Mouse (Mus musculus): Measurements from ENCODE around the gene Klf9. TPM values are rescaled to one million over a fixed set of nuclear protein-coding genes. Genes with fewer than 3 reads are reported as not detected.

Gene Klf9
- polyA plus RNA-seq, 2 experiments: 0.74 to 0.86 TPM

GRCm38 (mm10) chr19:23162877-23163276 is 21.9 kb downstream of the Klf9 start:
- WGBS (ENCODE audit: insufficient replicate concordance): 77% methylated on average over 6 of the region's 6 CpGs
- Histone ChIP-seq H3K4me2 (ENCODE audit: low read depth) (no peak overlapping the region), H3K9me3 (ENCODE audit: control insufficient read depth, low read length) (no peaks in the 10 kb centered on the region), H3K4me1 (replicated peaks; ENCODE audit: control insufficient read depth in 2 of 2, insufficient read depth in 2 of 2, low read length in 1 of 2) (no peaks in the 10 kb centered on the region), H3K9ac (replicated peaks) (no peak overlapping the region), H3K36me3 (replicated peaks; ENCODE audit: control insufficient read depth, insufficient read depth, low read depth) (no peaks in the 10 kb centered on the region), H3K27me3 (ENCODE audit: control insufficient read depth, insufficient read depth, low read length) (no peaks in the 10 kb centered on the region), H3K27ac (no peak overlapping the region), H3K4me3 (ENCODE audit: insufficient read depth in 1 of 2, low read depth in 2 of 2, low read length in 2 of 2) (no peak overlapping the region)
- DNase-seq (ENCODE audit: low read depth in 3 of 3, low spot score in 3 of 3) (no peak), ATAC-seq (ENCODE audit: insufficient read depth) (no peak)
- TF ChIP-seq EP300 (IDR thresholded peaks at IDR 0.05; ENCODE audit: low read depth) (no peak), CTCF (IDR thresholded peaks at IDR 0.05; ENCODE audit: low read depth) (no peak)

GRCm38 (mm10) chr19:23163361-23163760 is 22.3 kb downstream of the Klf9 start:
- WGBS (ENCODE audit: insufficient replicate concordance): 56% methylated on average over 3 of the region's 3 CpGs
- H3K4me1 ChIP-seq (replicated peaks; ENCODE audit: control insufficient read depth in 2 of 2, insufficient read depth in 2 of 2, low read length in 1 of 2): no peaks in the 10 kb centered on the region
- no peak for TF ChIP-seq EP300 (IDR thresholded peaks at IDR 0.05; ENCODE audit: low read depth)
- TF ChIP-seq CTCF (IDR thresholded peaks at IDR 0.05; ENCODE audit: low read depth): no peak
- H3K9ac ChIP-seq (replicated peaks): no peak overlapping the region
- no peak overlapping the region for H3K27ac ChIP-seq
- H3K27me3 ChIP-seq (ENCODE audit: control insufficient read depth, insufficient read depth, low read length): no peaks in the 10 kb centered on the region
- no peaks in the 10 kb centered on the region for H3K36me3 ChIP-seq (replicated peaks; ENCODE audit: control insufficient read depth, insufficient read depth, low read depth)
- H3K4me2 ChIP-seq (ENCODE audit: low read depth): no peak overlapping the region
- H3K4me3 ChIP-seq (ENCODE audit: insufficient read depth in 1 of 2, low read depth in 2 of 2, low read length in 2 of 2): no peak overlapping the region
- ATAC-seq (ENCODE audit: insufficient read depth) (no peak), DNase-seq (ENCODE audit: low read depth in 3 of 3, low spot score in 3 of 3) (no peak)
- H3K9me3 ChIP-seq (ENCODE audit: control insufficient read depth, low read length): no peaks in the 10 kb centered on the region

GRCm38 (mm10) chr19:23164651-23165240 is 23.7 kb downstream of the Klf9 start:
- Histone ChIP-seq H3K27me3 (ENCODE audit: control insufficient read depth, insufficient read depth, low read length) (no peaks in the 10 kb centered on the region), H3K4me3 (ENCODE audit: insufficient read depth in 1 of 2, low read depth in 2 of 2, low read length in 2 of 2) (no peak overlapping the region), H3K4me2 (ENCODE audit: low read depth) (no peak overlapping the region), H3K27ac (no peak overlapping the region), H3K36me3 (replicated peaks; ENCODE audit: control insufficient read depth, insufficient read depth, low read depth) (no peaks in the 10 kb centered on the region), H3K9ac (replicated peaks) (no peak overlapping the region), H3K9me3 (ENCODE audit: control insufficient read depth, low read length) (no peaks in the 10 kb centered on the region), H3K4me1 (replicated peaks; ENCODE audit: control insufficient read depth in 2 of 2, insufficient read depth in 2 of 2, low read length in 1 of 2) (peaks cover 0 to 7% of the 10 kb centered on the region in 2 experiments; a peak in 2 of 4 replicates)
- WGBS (ENCODE audit: insufficient replicate concordance): 77% methylated on average over 16 of the region's 16 CpGs
- TF ChIP-seq EP300 (IDR thresholded peaks at IDR 0.05; ENCODE audit: low read depth) (no peak), CTCF (IDR thresholded peaks at IDR 0.05; ENCODE audit: low read depth) (no peak)
- DNase-seq (ENCODE audit: low read depth in 3 of 3, low spot score in 3 of 3): no peak
- no peak for ATAC-seq (ENCODE audit: insufficient read depth)

GRCm38 (mm10) chr19:23166550-23167284 is 25.7 kb downstream of the Klf9 start:
- no peak for ATAC-seq (ENCODE audit: insufficient read depth)

GRCm38 (mm10) chr19:23168899-23169658 is 28.1 kb downstream of the Klf9 start:
- TF ChIP-seq CTCF (IDR thresholded peaks at IDR 0.05; ENCODE audit: low read depth) (no peak), EP300 (IDR thresholded peaks at IDR 0.05; ENCODE audit: low read depth) (no peak)
- no peak overlapping the region for H3K27ac ChIP-seq
- no peak overlapping the region; the same call in 1 of the 2 replicates for H3K4me2 ChIP-seq (ENCODE audit: low read depth)
- no peak overlapping the region for H3K9ac ChIP-seq (replicated peaks)
- 63% methylated on average over 5 of the region's 5 CpGs for WGBS (ENCODE audit: insufficient replicate concordance)
- peaks cover 0 to 7% of the 10 kb centered on the region in 2 experiments; a peak in 2 of 4 replicates for H3K4me1 ChIP-seq (replicated peaks; ENCODE audit: control insufficient read depth in 2 of 2, insufficient read depth in 2 of 2, low read length in 1 of 2)
- H3K9me3 ChIP-seq (ENCODE audit: control insufficient read depth, low read length): no peaks in the 10 kb centered on the region
- H3K4me3 ChIP-seq (ENCODE audit: insufficient read depth in 1 of 2, low read depth in 2 of 2, low read length in 2 of 2): no peak overlapping the region
- ATAC-seq (ENCODE audit: insufficient read depth) (peak; percentile 26; the same call in 1 of the 2 replicates), DNase-seq (ENCODE audit: low read depth in 3 of 3, low spot score in 3 of 3) (no peak)
- H3K36me3 ChIP-seq (replicated peaks; ENCODE audit: control insufficient read depth, insufficient read depth, low read depth): no peaks in the 10 kb centered on the region
- no peaks in the 10 kb centered on the region for H3K27me3 ChIP-seq (ENCODE audit: control insufficient read depth, insufficient read depth, low read length)

More at GRCm38 (mm10) chr19:23166550-23167284, 25.7 kb downstream of the Klf9 start:
- Histone ChIP-seq H3K9ac (replicated peaks) (no peak overlapping the region), H3K9me3 (ENCODE audit: control insufficient read depth, low read length) (no peaks in the 10 kb centered on the region), H3K4me2 (ENCODE audit: low read depth) (no peak overlapping the region), H3K27ac (no peak overlapping the region), H3K4me3 (ENCODE audit: insufficient read depth in 1 of 2, low read depth in 2 of 2, low read length in 2 of 2) (no peak overlapping the region), H3K4me1 (replicated peaks; ENCODE audit: control insufficient read depth in 2 of 2, insufficient read depth in 2 of 2, low read length in 1 of 2) (peaks cover 0 to 7% of the 10 kb centered on the region in 2 experiments; a peak in 2 of 4 replicates), H3K27me3 (ENCODE audit: control insufficient read depth, insufficient read depth, low read length) (no peaks in the 10 kb centered on the region), H3K36me3 (replicated peaks; ENCODE audit: control insufficient read depth, insufficient read depth, low read depth) (no peaks in the 10 kb centered on the region)
- no peak for DNase-seq (ENCODE audit: low read depth in 3 of 3, low spot score in 3 of 3)
- no peak for TF ChIP-seq CTCF (IDR thresholded peaks at IDR 0.05; ENCODE audit: low read depth)
- TF ChIP-seq EP300 (IDR thresholded peaks at IDR 0.05; ENCODE audit: low read depth): no peak
- WGBS (ENCODE audit: insufficient replicate concordance): 75% methylated on average over 11 of the region's 11 CpGs
